14 mouse cellular contexts compared by ENCODE assay signal in genomic region chr10:94565410-94566221, GRCm38 (mm10).
DNase-seq lines count a peak whose midpoint lies in the region; ATAC-seq and TF ChIP-seq lines count a peak whose summit lies in the region.
"Had no signal": no experiment of that assay in that cellular context is flagged by ENCODE, and none has a peak within 500 bp of the region (broad histone marks: within the 10 kb centered on the region; RNA-seq: fewer than 3 reads in every experiment).

No protein-coding gene starts in this region.

- no peak for ATAC-seq in hindbrain, embryonic 13.5 days (ENCODE audit: low FRiP score)
- ATAC-seq in hindbrain, postnatal 0 days: no peak
- ATAC-seq in heart, postnatal 0 days (ENCODE audit: insufficient read depth, low read depth): peak; percentile 63
- ATAC-seq: midbrain, embryonic 15.5 days had no signal

- no peak for TF ChIP-seq POLR2A in testis, adult 2 months (IDR thresholded peaks at IDR 0.05; ENCODE audit: control insufficient read depth, low read depth, low read length)
- TF ChIP-seq POLR2A in thymus, adult 2 months (IDR thresholded peaks at IDR 0.05; ENCODE audit: control insufficient read depth, extremely low read depth, insufficient read depth, low read length, poor library complexity): no peak

- H3K27me3 ChIP-seq in hindbrain, embryonic 13.5 days: no peaks in the 10 kb centered on the region
- no peaks in the 10 kb centered on the region for H3K27me3 ChIP-seq in hindbrain, postnatal 0 days (ENCODE audit: insufficient read depth, low read length)
- H3K27me3 ChIP-seq in testis, adult 2 months (ENCODE audit: control insufficient read depth, insufficient read depth, low read length): no peaks in the 10 kb centered on the region
- no peaks in the 10 kb centered on the region for H3K27me3 ChIP-seq in heart, postnatal 0 days (ENCODE audit: control insufficient read depth, insufficient read depth, low read length)
- H3K27me3 ChIP-seq in thymus, adult 2 months (ENCODE audit: control insufficient read depth, insufficient read depth, low read length): no peaks in the 10 kb centered on the region
- H3K27me3 ChIP-seq: embryonic facial prominence, embryonic 15.5 days; midbrain, embryonic 15.5 days had no signal

- no peaks in the 10 kb centered on the region for H3K9me3 ChIP-seq in hindbrain, embryonic 13.5 days
- no peaks in the 10 kb centered on the region for H3K9me3 ChIP-seq in hindbrain, postnatal 0 days (ENCODE audit: low read length)
- H3K9me3 ChIP-seq in heart, postnatal 0 days (replicated peaks; ENCODE audit: control insufficient read depth, low read length): no peaks in the 10 kb centered on the region
- H3K9me3 ChIP-seq: embryonic facial prominence, embryonic 15.5 days; midbrain, embryonic 15.5 days had no signal

- TF ChIP-seq EP300 in heart, postnatal 0 days (IDR thresholded peaks at IDR 0.05; ENCODE audit: low read depth): peak; percentile 75; the same call in 1 of the 2 replicates

- peak overlapping the region; percentile 9; the same call in 1 of the 2 replicates for H3K27ac ChIP-seq in hindbrain, embryonic 13.5 days
- H3K27ac ChIP-seq in hindbrain, postnatal 0 days: no peak overlapping the region
- 0 out of 2 replicates have a peak overlapping the region, but pooled peaks have one; percentile 36 for H3K27ac ChIP-seq in testis, adult 2 months (ENCODE audit: control insufficient read depth, insufficient read depth, low read depth, low read length)
- H3K27ac ChIP-seq in heart, postnatal 0 days (ENCODE audit: low read depth): peak overlapping the region; percentile 71
- H3K27ac ChIP-seq in thymus, adult 2 months (ENCODE audit: control insufficient read depth, insufficient read depth, low read length): no peak overlapping the region
- H3K27ac ChIP-seq: embryonic facial prominence, embryonic 15.5 days; midbrain, embryonic 15.5 days had no signal

- H3K9ac ChIP-seq in hindbrain, embryonic 13.5 days: 0 out of 2 replicates have a peak overlapping the region, but pooled peaks have one; percentile 8
- H3K9ac ChIP-seq in hindbrain, postnatal 0 days (replicated peaks; ENCODE audit: low read length): no peak overlapping the region
- no peak overlapping the region for H3K9ac ChIP-seq in heart, postnatal 0 days (replicated peaks; ENCODE audit: low read depth, low read length)
- H3K9ac ChIP-seq: embryonic facial prominence, embryonic 15.5 days; midbrain, embryonic 15.5 days had no signal

- no peak overlapping the region for H3K4me2 ChIP-seq in hindbrain, embryonic 13.5 days
- no peak overlapping the region for H3K4me2 ChIP-seq in hindbrain, postnatal 0 days (ENCODE audit: low read depth, low read length)
- H3K4me2 ChIP-seq in heart, postnatal 0 days (ENCODE audit: low read depth, low read length): no peak overlapping the region
- H3K4me2 ChIP-seq: embryonic facial prominence, embryonic 15.5 days; midbrain, embryonic 15.5 days had no signal

- no peak overlapping the region for H3K4me3 ChIP-seq in hindbrain, embryonic 13.5 days
- H3K4me3 ChIP-seq in hindbrain, postnatal 0 days (ENCODE audit: low read length): no peak overlapping the region
- no peak overlapping the region for H3K4me3 ChIP-seq in testis, adult 2 months (ENCODE audit: control insufficient read depth, low read depth, low read length)
- no peak overlapping the region for H3K4me3 ChIP-seq in heart, postnatal 0 days (ENCODE audit: low read depth, low read length)
- H3K4me3 ChIP-seq in thymus, adult 2 months (ENCODE audit: control insufficient read depth, insufficient read depth, low read length): no peak overlapping the region
- H3K4me3 ChIP-seq: embryonic facial prominence, embryonic 15.5 days; midbrain, embryonic 15.5 days had no signal

- H3K4me1 ChIP-seq in hindbrain, embryonic 13.5 days (replicated peaks): peaks cover 18% of the 10 kb centered on the region; the same call in 1 of the 2 replicates
- H3K4me1 ChIP-seq in hindbrain, postnatal 0 days (ENCODE audit: insufficient read depth, low read length): peaks cover 6% of the 10 kb centered on the region; the same call in 1 of the 2 replicates
- peaks cover 2% of the 10 kb centered on the region; the same call in 1 of the 2 replicates for H3K4me1 ChIP-seq in testis, adult 2 months (ENCODE audit: control insufficient read depth, insufficient read depth, low read length)
- H3K4me1 ChIP-seq in heart, postnatal 0 days (ENCODE audit: control insufficient read depth, insufficient read depth): peaks cover 13% of the 10 kb centered on the region; the same call in 1 of the 2 replicates
- no peaks in the 10 kb centered on the region for H3K4me1 ChIP-seq in thymus, adult 2 months (replicated peaks; ENCODE audit: control insufficient read depth, insufficient read depth, low read length)
- H3K4me1 ChIP-seq: midbrain, embryonic 15.5 days had no signal

- no peak for TF ChIP-seq CTCF in hindbrain, postnatal 0 days (IDR thresholded peaks at IDR 0.05; ENCODE audit: low read depth)
- TF ChIP-seq CTCF in testis, adult 2 months (IDR thresholded peaks at IDR 0.05; ENCODE audit: control insufficient read depth, insufficient read depth, insufficient replicate concordance, low read depth, low read length): no peak
- TF ChIP-seq CTCF in heart, postnatal 0 days (IDR thresholded peaks at IDR 0.05; ENCODE audit: low read depth): no peak
- no peak for TF ChIP-seq CTCF in thymus, adult 2 months (IDR thresholded peaks at IDR 0.05; ENCODE audit: borderline replicate concordance, control insufficient read depth, extremely low read depth, insufficient read depth, low read length, poor library complexity)

- 66% methylated on average over 7 of the region's 7 CpGs for WGBS in hindbrain, embryonic 13.5 days
- WGBS in hindbrain, postnatal 0 days: 64% methylated on average over 7 of the region's 7 CpGs
- WGBS in heart, postnatal 0 days: 21% methylated on average over 7 of the region's 7 CpGs
- WGBS in thymus, adult 2 months: 72% methylated on average over 7 of the region's 7 CpGs

- no peaks in the 10 kb centered on the region for H3K36me3 ChIP-seq in hindbrain, embryonic 13.5 days
- H3K36me3 ChIP-seq in hindbrain, postnatal 0 days (ENCODE audit: insufficient read depth, low read length): no peaks in the 10 kb centered on the region
- no peaks in the 10 kb centered on the region for H3K36me3 ChIP-seq in testis, adult 2 months (ENCODE audit: control insufficient read depth, insufficient read depth, low read length)
- no peaks in the 10 kb centered on the region for H3K36me3 ChIP-seq in heart, postnatal 0 days (replicated peaks; ENCODE audit: control insufficient read depth, insufficient read depth, low read length)
- H3K36me3 ChIP-seq in thymus, adult 2 months (ENCODE audit: control insufficient read depth, insufficient read depth, low read length): no peaks in the 10 kb centered on the region
- H3K36me3 ChIP-seq: embryonic facial prominence, embryonic 15.5 days; midbrain, embryonic 15.5 days had no signal

- no peak for DNase-seq in hindbrain, postnatal 0 days (ENCODE audit: low spot score)
- DNase-seq in testis, postnatal 10 days (ENCODE audit: low spot score): no peak
- peak; percentile 76 for DNase-seq in heart, postnatal 0 days (ENCODE audit: low spot score)
- no peak for DNase-seq in retina, embryonic 14.5 days (ENCODE audit: low spot score)
- no peak for DNase-seq in thymus, adult 2 months
- DNase-seq: cerebellum, adult 18-20 months; layer of hippocampus, adult 9-11 months; lung, adult 18-20 months; spleen, adult 18-20 months; thymus, postnatal 14 days had no signal

Comparison
In these comparisons a context has a peak if more than half of its experiments do, and no peak if none do; other contexts are left out.
1. H3K27ac ChIP-seq: peak in hindbrain, embryonic 13.5 days (single experiment), testis, adult 2 months (single experiment) and heart, postnatal 0 days (single experiment); none in hindbrain, postnatal 0 days (single experiment) and thymus, adult 2 months (single experiment).